Mouse (Mus musculus) embryo, embryonic 11 days (tissue): ENCODE results near the gene AI467606.

Source experiments
- DNase-seq: peaks from one replicate; pipeline ENCODE4 v3.0.0-alpha.2; 2015

AI467606 gene

GRCm38 (mm10) chr7:127096456-127096855 is 5.3 kb downstream of the AI467606 start:
- DNase-seq, result no peak

DNA sequence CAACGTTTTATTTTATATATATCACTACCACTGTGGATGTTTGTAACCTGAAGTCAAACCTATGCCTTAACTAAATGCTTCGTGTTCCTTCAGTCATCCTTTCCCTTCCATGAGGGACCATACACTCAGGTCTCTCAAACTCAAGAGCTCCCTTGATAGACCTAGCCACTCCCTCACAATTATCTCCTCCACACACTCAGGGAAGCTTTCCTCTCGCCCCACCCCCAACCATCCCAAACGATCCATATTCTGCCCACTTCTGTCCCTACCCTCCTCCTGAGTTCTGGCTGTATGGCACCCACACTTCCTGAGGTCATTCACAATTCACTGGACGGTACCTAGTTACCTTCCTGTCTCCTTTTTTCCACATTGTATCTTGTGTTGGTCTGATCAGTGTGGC is 7.4 kb downstream of the AI467606 start:
- DNase-seq, result no peak

DNA sequence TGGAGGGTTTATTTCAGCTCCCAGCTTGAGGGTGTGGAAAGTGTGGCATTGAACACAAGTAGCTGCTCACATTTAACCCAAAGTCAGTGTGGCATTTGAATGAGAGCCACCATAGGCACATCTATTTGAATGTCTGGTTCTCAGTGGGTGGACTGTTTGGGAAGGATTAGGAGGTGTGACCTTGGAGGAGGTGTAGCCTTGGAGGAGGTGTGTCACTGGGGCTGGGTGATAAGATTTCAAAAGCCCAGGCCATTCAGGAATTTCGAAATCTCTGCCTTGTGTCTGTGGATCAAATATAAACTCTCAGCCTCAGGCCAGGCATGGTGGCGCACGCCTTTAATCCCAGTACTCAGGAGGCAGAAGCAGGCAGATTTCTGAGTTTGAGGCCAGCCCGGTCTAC is 7.8 kb downstream of the AI467606 start:
- DNase-seq, result no peak

- DNase-seq, result no peak
Observed at GRCm38 (mm10) chr7:127099528-127099927, 8.4 kb downstream of the AI467606 start.

- no peak for DNase-seq
Observed at GRCm38 (mm10) chr7:127101451-127102016, 10.4 kb downstream of the AI467606 start.

DNA sequence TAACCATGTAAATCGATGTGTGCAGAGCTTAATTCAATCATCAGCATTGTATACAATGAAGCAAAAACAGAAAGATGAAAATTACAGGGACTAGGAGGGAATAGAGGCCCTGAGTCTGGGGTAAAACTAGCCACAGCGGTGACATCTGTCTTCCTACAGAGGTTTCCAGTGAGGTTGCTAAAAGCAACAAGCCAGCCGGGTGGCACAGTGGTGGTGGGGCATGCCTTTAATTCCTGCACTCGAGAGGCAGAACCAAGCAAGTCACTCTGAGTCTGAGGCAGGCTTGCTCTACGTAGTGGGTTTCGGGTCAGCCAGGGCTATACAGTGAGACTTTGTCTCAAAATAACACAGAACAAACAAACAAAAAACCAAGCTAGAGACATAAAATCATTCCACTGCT is 11.0 kb downstream of the AI467606 start:
- DNase-seq, result no peak

DNA sequence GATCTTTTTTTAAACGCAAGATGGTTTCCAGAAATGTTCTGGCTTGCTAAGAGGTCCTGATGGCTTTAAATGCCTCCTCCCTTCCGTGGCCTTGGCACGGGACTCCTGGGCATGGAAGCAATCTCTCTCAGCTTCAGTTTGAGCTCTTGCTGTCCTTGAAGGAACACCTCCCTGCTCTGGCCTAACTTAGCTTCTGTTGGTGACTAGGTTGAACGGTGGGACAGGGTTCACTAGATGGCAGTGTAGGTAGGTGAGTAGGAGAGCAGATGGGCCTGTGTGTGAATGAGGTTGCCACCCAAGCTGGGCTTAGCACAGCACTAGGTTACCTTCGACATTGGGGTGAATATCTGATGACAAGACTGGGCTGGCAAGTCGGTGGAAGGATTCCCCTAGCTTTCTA is 12.8 kb downstream of the AI467606 start:
- no peak for DNase-seq

- DNase-seq, result peak; percentile 91
Observed at GRCm38 (mm10) chr7:127104560-127105332, 13.6 kb downstream of the AI467606 start.

DNA sequence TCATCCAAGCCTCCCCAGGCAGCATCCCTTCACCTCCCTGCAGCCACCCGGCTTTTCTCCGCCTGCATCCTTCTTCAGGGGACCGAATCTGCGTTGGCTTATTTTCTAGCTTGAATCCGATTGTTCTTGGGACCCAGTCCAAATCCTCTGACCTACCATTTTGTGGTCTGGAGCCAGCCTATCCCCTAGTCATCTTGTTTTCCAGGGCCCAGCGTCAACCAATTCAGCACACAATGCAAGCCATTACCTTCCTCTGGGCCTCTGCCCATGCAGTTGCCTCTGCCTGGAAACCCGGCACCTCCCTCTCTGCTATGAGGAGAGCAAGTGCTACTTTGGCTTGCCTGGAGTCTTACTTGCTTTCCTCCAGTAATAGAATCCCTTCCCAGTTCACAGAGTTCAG is 14.4 kb downstream of the AI467606 start:
- no peak for DNase-seq

GRCm38 (mm10) chr7:127110239-127111007 is 19.3 kb downstream of the AI467606 start:
- peak; percentile 85 for DNase-seq

GRCm38 (mm10) chr7:127111461-127111860 is 20.3 kb downstream of the AI467606 start:
- DNase-seq, result peak; percentile 56

GRCm38 (mm10) chr7:127112251-127112841 is 21.2 kb downstream of the AI467606 start:
- no peak for DNase-seq

DNA sequence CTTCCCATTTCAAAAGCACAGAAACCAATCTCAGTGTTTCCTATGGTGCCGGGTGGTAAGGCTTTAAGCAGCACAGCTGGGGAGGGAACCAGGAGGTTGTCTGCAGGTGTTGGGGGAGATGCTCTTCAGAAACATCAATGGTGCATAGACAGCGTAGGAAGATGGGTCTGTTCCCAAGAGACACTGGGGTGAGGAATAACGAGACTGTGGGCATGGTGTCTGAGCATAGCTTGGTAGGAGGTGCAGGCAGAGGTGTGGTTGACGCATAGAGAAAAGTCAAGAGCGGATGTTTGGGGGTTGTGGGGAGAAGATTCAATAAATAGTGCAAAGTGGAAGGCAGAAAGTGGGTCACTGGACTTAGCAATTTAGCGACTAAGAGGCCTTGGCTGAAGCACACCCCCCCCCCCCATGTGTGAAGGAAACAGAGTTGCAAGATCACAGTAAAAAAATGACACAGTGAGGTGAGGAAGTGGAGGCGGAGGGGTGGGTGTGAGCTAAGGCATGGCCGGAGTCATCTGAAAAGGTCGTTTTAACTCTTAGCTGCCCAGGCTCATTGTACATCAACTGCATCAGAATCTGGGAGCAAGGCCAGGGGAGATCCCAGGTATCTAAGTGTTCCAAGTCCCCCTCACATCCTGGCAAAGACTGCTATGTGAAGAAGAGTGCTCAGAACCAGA is 21.9 kb downstream of the AI467606 start:
- no peak for DNase-seq

DNA sequence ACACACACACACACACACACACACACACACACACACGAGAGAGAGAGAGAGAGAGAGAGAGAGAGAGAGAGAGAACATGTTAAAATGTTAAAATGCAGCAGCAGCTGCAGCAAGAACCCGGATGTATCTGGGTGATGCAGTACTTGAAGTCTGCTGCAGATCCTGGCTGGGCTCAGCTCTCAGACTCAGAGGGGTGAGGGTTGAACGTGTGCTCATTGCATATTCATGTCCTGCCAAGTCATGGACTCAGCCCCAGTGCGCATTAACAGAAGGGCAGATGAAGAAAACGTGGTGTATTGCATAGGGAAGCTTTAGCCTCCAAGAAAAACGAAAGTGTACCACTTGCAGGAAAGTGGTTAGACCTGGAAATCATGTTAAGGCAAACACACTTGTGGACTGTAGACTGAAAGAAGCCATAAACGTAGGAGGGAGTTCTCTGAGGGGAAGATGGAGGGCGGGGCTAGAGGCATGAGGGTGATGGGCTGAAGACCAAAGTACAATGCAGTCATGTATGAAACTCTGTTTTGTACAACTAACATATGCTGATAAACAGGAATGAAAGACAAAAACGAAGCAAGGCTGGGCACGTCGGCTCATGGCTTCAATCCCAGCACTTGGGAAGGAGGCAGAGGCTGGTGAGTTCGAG is 22.6 kb downstream of the AI467606 start:
- peak; percentile 27 for DNase-seq

- no peak for DNase-seq
Observed at GRCm38 (mm10) chr7:127114920-127115319, 23.8 kb downstream of the AI467606 start.

DNA sequence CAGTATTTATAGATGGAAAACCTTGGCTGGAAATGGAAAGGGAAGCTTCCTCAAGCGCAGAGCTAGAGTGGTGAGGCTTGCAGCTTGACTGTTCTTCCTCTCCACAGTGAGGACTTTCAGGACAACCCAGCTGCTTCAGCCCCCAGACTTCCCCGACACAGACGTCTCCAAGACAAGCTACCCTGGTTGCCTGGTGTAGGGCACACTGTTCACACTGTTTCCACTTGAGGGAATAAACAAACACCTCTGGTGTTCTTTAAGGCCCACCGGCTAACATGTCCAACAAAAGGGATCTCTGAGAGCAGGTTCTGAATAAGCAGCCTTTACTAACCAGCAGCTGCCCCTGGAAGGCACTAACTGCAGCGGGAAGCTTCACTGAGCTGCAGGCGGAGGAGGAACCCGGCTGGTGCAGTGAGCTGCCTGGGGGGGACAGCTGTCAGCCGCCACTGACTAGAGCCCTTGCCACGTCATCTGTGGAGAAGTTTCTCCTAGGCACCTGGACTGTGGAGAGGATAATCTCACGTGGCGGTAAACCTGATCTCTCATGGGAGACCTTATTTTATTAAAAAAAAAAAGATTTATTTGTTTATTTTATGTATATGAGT is 25.3 kb downstream of the AI467606 start:
- no peak for DNase-seq

GRCm38 (mm10) chr7:127117948-127118347 is 26.8 kb downstream of the AI467606 start:
- DNase-seq, result peak; percentile 42

- peak; percentile 42 for DNase-seq
Observed at GRCm38 (mm10) chr7:127118671-127119445, 27.7 kb downstream of the AI467606 start.

DNA sequence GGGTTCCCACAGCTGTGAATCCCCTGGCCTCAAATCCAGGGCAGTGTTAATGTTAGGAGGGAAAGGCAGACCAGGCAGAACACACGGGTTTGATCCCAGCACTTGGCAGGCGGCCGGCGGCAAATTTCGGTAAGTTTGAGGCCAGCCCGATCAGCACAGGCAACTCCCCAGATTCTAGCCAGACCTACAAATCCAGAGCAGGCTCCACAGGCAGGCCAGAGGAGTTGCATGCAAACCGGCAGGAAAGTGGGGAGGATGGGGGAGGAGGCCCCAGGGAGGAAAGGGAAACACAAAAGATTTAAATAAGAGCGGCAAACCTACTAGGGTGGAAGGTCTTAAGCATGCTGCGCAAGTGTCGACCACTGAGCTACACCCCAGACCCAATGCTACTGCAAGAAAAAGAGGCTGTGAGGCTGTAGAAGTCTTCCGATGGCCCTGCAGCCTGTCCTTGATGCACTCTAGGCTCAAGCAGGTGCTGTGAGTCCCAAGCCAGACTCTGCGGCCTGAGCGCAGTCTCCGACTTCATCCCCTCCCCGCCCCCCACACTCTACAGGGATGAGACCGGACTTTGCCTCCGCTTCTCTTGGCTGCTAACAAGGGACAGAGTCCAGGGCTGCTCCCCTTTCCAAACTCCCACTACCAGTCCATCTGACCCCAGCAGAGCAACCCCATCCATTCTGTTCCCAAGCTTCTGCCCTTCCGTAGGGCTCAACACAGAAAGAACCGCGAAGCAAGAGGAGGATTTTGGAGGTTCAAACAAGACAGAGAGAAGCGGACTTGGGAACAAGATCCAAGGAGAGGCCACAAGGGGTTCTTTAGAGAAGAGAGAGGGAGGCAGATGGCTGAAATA is 30.1 kb downstream of the AI467606 start:
- DNase-seq, result peak; percentile 54

GRCm38 (mm10) chr7:127121911-127122270 is 30.7 kb downstream of the AI467606 start, which contains the start of gene Qprt:
TSS of gene Qprt (minus strand) at chr7:127122226.
- DNase-seq, result peak; percentile 31
